Mouse (Mus musculus): ENCODE measurements around the gene Il11ra1. TPM values are rescaled to one million over a fixed set of nuclear protein-coding genes. Genes with fewer than 3 reads are reported as not detected.
"Not testable (repeated sequence)": the region's sequence is repeated elsewhere in the genome, so short reads cannot be mapped to it uniquely, and the experiment has no call there.

The Il11ra1 gene
- polyA plus RNA-seq, 1 experiment from 2014 or later = 184 TPM

- not testable (repeated sequence) for ATAC-seq (ENCODE audit: low FRiP score, low TSS enrichment); H3K27ac ChIP-seq (ENCODE audit: low read length); H3K9me3 ChIP-seq (ENCODE audit: low read length); H3K4me2 ChIP-seq (replicated peaks; ENCODE audit: low read depth, low read length); H3K4me3 ChIP-seq (ENCODE audit: low read length); H3K27me3 ChIP-seq (ENCODE audit: insufficient read depth, low read length); H3K36me3 ChIP-seq (ENCODE audit: insufficient read depth, low read length); H3K9ac ChIP-seq (replicated peaks; ENCODE audit: low read length)
- H3K4me1 ChIP-seq (ENCODE audit: insufficient read depth, low read length) = peaks cover 20% of the 10 kb centered on the region
- WGBS = 2% methylated on average over 13 of the region's 14 CpGs
Measured at GRCm38 (mm10) chr4:41684931-41685453, 14.8 kb upstream of the Il11ra1 start.

GRCm38 (mm10) chr4:41685882-41686492, 13.8 kb upstream of the Il11ra1 start:
- H3K27ac ChIP-seq (ENCODE audit: low read length); H3K36me3 ChIP-seq (ENCODE audit: insufficient read depth, low read length); H3K4me2 ChIP-seq (replicated peaks; ENCODE audit: low read depth, low read length); H3K4me3 ChIP-seq (ENCODE audit: low read length); ATAC-seq (ENCODE audit: low FRiP score, low TSS enrichment); H3K9me3 ChIP-seq (ENCODE audit: low read length); H3K27me3 ChIP-seq (ENCODE audit: insufficient read depth, low read length); H3K9ac ChIP-seq (replicated peaks; ENCODE audit: low read length): not testable (repeated sequence)
- 33% methylated on average over 8 of the region's 10 CpGs for WGBS
- H3K4me1 ChIP-seq (ENCODE audit: insufficient read depth, low read length) = peaks cover 14% of the 10 kb centered on the region

- not testable (repeated sequence) for H3K36me3 ChIP-seq (ENCODE audit: insufficient read depth, low read length); H3K4me2 ChIP-seq (replicated peaks; ENCODE audit: low read depth, low read length); H3K4me3 ChIP-seq (ENCODE audit: low read length); H3K27ac ChIP-seq (ENCODE audit: low read length); H3K4me1 ChIP-seq (ENCODE audit: insufficient read depth, low read length); H3K9ac ChIP-seq (replicated peaks; ENCODE audit: low read length); H3K9me3 ChIP-seq (ENCODE audit: low read length); H3K27me3 ChIP-seq (ENCODE audit: insufficient read depth, low read length); ATAC-seq (ENCODE audit: low FRiP score, low TSS enrichment)
- 63% methylated on average over 1 of the region's 1 CpGs for WGBS
Measured at GRCm38 (mm10) chr4:41688562-41688961, 11.2 kb upstream of the Il11ra1 start.

- not testable (repeated sequence) for H3K27me3 ChIP-seq (ENCODE audit: insufficient read depth, low read length); H3K4me3 ChIP-seq (ENCODE audit: low read length); H3K4me2 ChIP-seq (replicated peaks; ENCODE audit: low read depth, low read length); H3K36me3 ChIP-seq (ENCODE audit: insufficient read depth, low read length); H3K9ac ChIP-seq (replicated peaks; ENCODE audit: low read length); H3K9me3 ChIP-seq (ENCODE audit: low read length); ATAC-seq (ENCODE audit: low FRiP score, low TSS enrichment); H3K27ac ChIP-seq (ENCODE audit: low read length); H3K4me1 ChIP-seq (ENCODE audit: insufficient read depth, low read length)
- no CpG with 5 or more reads among the region's 4 CpGs for WGBS
Measured at GRCm38 (mm10) chr4:41690014-41690413, 9.8 kb upstream of the Il11ra1 start.

- 0 out of 2 replicates have a peak overlapping the region, but pooled peaks have one; percentile 15 for H3K4me2 ChIP-seq (replicated peaks; ENCODE audit: low read depth, low read length)
- not testable (repeated sequence) for ATAC-seq (ENCODE audit: low FRiP score, low TSS enrichment); H3K27ac ChIP-seq (ENCODE audit: low read length); H3K27me3 ChIP-seq (ENCODE audit: insufficient read depth, low read length); H3K9me3 ChIP-seq (ENCODE audit: low read length); H3K4me3 ChIP-seq (ENCODE audit: low read length); H3K36me3 ChIP-seq (ENCODE audit: insufficient read depth, low read length); H3K9ac ChIP-seq (replicated peaks; ENCODE audit: low read length); H3K4me1 ChIP-seq (ENCODE audit: insufficient read depth, low read length)
- 8% methylated on average over 4 of the region's 4 CpGs for WGBS
Measured at GRCm38 (mm10) chr4:41693511-41693910, 6.3 kb upstream of the Il11ra1 start.

- not testable (repeated sequence) for H3K9me3 ChIP-seq (ENCODE audit: low read length); H3K4me1 ChIP-seq (ENCODE audit: insufficient read depth, low read length); H3K9ac ChIP-seq (replicated peaks; ENCODE audit: low read length); H3K27ac ChIP-seq (ENCODE audit: low read length); H3K27me3 ChIP-seq (ENCODE audit: insufficient read depth, low read length); H3K36me3 ChIP-seq (ENCODE audit: insufficient read depth, low read length); ATAC-seq (ENCODE audit: low FRiP score, low TSS enrichment)
- peak overlapping the region; percentile 35 for H3K4me2 ChIP-seq (replicated peaks; ENCODE audit: low read depth, low read length)
- peak overlapping the region; percentile 23; the same call in 1 of the 2 replicates for H3K4me3 ChIP-seq (ENCODE audit: low read length)
- 2% methylated on average over 8 of the region's 38 CpGs for WGBS
Measured at GRCm38 (mm10) chr4:41695800-41696199, 4.0 kb upstream of the Il11ra1 start.

GRCm38 (mm10) chr4:41696452-41696851, 3.3 kb upstream of the Il11ra1 start:
- not testable (repeated sequence) for H3K9ac ChIP-seq (replicated peaks; ENCODE audit: low read length); ATAC-seq (ENCODE audit: low FRiP score, low TSS enrichment); H3K27me3 ChIP-seq (ENCODE audit: insufficient read depth, low read length); H3K9me3 ChIP-seq (ENCODE audit: low read length); H3K36me3 ChIP-seq (ENCODE audit: insufficient read depth, low read length); H3K4me2 ChIP-seq (replicated peaks; ENCODE audit: low read depth, low read length); H3K27ac ChIP-seq (ENCODE audit: low read length); H3K4me1 ChIP-seq (ENCODE audit: insufficient read depth, low read length); H3K4me3 ChIP-seq (ENCODE audit: low read length)
- WGBS = 17% methylated on average over 12 of the region's 15 CpGs

GRCm38 (mm10) chr4:41696930-41697841, 2.6 kb upstream of the Il11ra1 start, which contains the start of gene Cntfr:
Cntfr (minus strand) TSS chr4:41697089.
- not testable (repeated sequence) for H3K27ac ChIP-seq (ENCODE audit: low read length); H3K9ac ChIP-seq (replicated peaks; ENCODE audit: low read length); H3K27me3 ChIP-seq (ENCODE audit: insufficient read depth, low read length); ATAC-seq (ENCODE audit: low FRiP score, low TSS enrichment); H3K4me1 ChIP-seq (ENCODE audit: insufficient read depth, low read length); H3K36me3 ChIP-seq (ENCODE audit: insufficient read depth, low read length); H3K4me3 ChIP-seq (ENCODE audit: low read length); H3K9me3 ChIP-seq (ENCODE audit: low read length)
- peak within 1 kb of the TSS; percentile 18; the same call in 1 of the 2 replicates for H3K4me2 ChIP-seq (replicated peaks; ENCODE audit: low read depth, low read length)
- WGBS = 15% methylated on average over 31 of the region's 40 CpGs

- WGBS = 5% methylated on average over 14 of the region's 32 CpGs
- H3K27me3 ChIP-seq (ENCODE audit: insufficient read depth, low read length); H3K4me1 ChIP-seq (ENCODE audit: insufficient read depth, low read length); H3K4me3 ChIP-seq (ENCODE audit: low read length); H3K4me2 ChIP-seq (replicated peaks; ENCODE audit: low read depth, low read length); H3K36me3 ChIP-seq (ENCODE audit: insufficient read depth, low read length); H3K9me3 ChIP-seq (ENCODE audit: low read length); ATAC-seq (ENCODE audit: low FRiP score, low TSS enrichment); H3K9ac ChIP-seq (replicated peaks; ENCODE audit: low read length); H3K27ac ChIP-seq (ENCODE audit: low read length): not testable (repeated sequence)
Measured at GRCm38 (mm10) chr4:41698421-41699016, 1.3 kb upstream of the Il11ra1 start.

Measured in kidney, embryonic 16.5 days (tissue).